Mouse (Mus musculus) CD4-positive, CD25-positive, alpha-beta regulatory T cell (primary cell): Measurements from ENCODE around the gene Smok3a. TPM values are rescaled to one million over a fixed set of nuclear protein-coding genes. Genes with fewer than 3 reads are reported as not detected.

Experiments
- polyA plus RNA-seq: library from polyadenylated mRNA; unstranded; fragments of 100-300 nt; shearing (Covaris generic); gene quantifications from one replicate; pipeline ENCODE4 v1.2.1, GENCODE M21; 2017

The Smok3a gene
- polyA plus RNA-seq, result not detected

DNA sequence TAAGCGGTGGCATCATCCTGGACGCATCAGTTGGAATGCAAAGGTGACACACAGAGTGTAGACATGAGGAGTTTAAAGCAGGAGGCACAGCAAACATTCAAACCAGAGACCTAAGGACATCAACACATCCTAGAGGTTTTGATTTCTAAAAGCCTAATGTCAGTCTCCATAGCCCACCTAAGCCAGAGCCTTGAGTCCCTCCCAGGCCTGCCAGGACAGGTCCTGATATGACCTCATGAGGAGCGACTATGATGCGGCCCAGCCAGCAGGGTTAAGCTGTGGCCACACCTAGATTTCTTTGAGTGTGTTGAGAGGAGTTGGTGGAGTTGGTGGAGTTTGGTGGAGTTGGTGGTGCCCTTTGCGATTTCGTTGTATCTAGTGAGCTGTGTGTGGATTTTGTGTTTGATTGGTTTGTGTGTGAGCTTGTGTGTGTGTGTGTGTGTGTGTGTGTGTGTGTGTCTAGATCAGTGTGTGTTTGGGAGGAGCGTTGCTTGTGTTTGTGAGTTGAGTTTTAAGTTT lies at the start of gene Smok3a, which contains the start of gene Smok3b:
Gene Smok3a (plus strand): TSS at position 301 of the 519 bp plus-strand sequence.
Gene Smok3b (plus strand): TSS at position 469 of the 519 bp plus-strand sequence.

DNA sequence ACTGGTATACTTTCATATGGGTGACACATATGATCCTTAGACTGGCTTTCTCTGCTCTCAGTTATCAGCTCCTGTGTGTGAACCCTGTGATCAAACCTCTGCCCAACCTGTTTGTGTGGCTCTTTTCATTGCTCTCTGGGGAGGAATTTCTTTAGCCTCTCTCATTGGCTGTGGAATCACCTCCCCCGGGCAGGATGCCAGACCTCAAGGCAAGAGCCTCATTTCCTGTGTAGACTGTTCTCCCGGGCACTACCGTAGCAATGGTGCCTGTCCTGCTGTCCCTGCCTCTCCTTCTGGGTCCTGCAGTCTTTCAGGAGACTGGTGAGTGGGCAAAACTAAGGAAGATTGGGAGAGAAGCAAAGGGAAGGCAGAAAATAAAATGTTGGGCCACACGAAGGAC lies 39.8 kb upstream of the Smok3a start, which contains the start of gene Azgp1:
Gene Azgp1 (plus strand): TSS at position 221 of the 400 bp plus-strand sequence.

DNA sequence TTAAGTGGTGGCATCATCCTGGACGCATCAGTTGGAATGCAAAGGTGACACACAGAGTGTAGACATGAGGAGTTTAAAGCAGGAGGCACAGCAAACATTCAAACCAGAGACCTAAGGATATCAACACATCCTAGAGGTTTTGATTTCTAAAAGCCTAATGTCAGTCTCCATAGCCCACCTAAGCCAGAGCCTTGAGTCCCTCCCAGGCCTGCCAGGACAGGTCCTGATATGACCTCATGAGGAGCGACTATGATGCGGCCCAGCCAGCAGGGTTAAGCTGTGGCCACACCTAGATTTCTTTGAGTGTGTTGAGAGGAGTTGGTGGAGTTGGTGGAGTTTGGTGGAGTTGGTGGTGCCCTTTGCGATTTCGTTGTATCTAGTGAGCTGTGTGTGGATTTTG lies 31.8 kb downstream of the Smok3a start, which contains the start of gene Smok3c:
Gene Smok3c (plus strand): TSS at position 301 of the 400 bp plus-strand sequence.

Other genes with a start within 250 kb of the Smok3a start
- 122 TPM for gene Ppp1r35, start 242.4 kb upstream of the Smok3a start, polyA plus RNA-seq
- 40.7 TPM for gene Mepce, start 233.6 kb upstream of the Smok3a start, polyA plus RNA-seq
- 13.9 TPM for gene Zcwpw1, start 233.5 kb upstream of the Smok3a start, polyA plus RNA-seq
- 1.4 TPM for gene Pilra, start 185.0 kb upstream of the Smok3a start, polyA plus RNA-seq
- 2.1 TPM for gene Pilrb1, start 163.2 kb upstream of the Smok3a start, polyA plus RNA-seq
- 0.65 TPM for gene Pilrb2, start 149.4 kb upstream of the Smok3a start, polyA plus RNA-seq
- not detected for gene Cyp3a13, start 99.6 kb upstream of the Smok3a start, polyA plus RNA-seq
- gene Gjc3, start 58.2 kb upstream of the Smok3a start, polyA plus RNA-seq, result not detected
- gene Azgp1, start 39.7 kb upstream of the Smok3a start, polyA plus RNA-seq, result not detected
- gene Smok3b, start 168 bp downstream of the Smok3a start, polyA plus RNA-seq, result 0.17 TPM
- gene Smok3c, start 31.9 kb downstream of the Smok3a start, polyA plus RNA-seq, result not detected
- gene Zkscan1, start 63.8 kb downstream of the Smok3a start, polyA plus RNA-seq, result 16.0 TPM
- gene Zscan21, start 95.6 kb downstream of the Smok3a start, polyA plus RNA-seq, result 23.6 TPM
- 20.1 TPM for gene Zfp113, start 134.5 kb downstream of the Smok3a start, polyA plus RNA-seq
- gene Cops6, start 139.8 kb downstream of the Smok3a start, polyA plus RNA-seq, result 208 TPM
- gene Ap4m1, start 150.7 kb downstream of the Smok3a start, polyA plus RNA-seq, result 10.9 TPM
- gene Mcm7, start 151.2 kb downstream of the Smok3a start, polyA plus RNA-seq, result 85.2 TPM
- gene Taf6, start 166.2 kb downstream of the Smok3a start, polyA plus RNA-seq, result 50.7 TPM
- 16.3 TPM for gene Cnpy4, start 166.2 kb downstream of the Smok3a start, polyA plus RNA-seq
- gene Mblac1, start 173.1 kb downstream of the Smok3a start, polyA plus RNA-seq, result 1.5 TPM
- 0.10 TPM for gene Nxpe5, start 204.6 kb downstream of the Smok3a start, polyA plus RNA-seq
- 79.6 TPM for gene Lamtor4, start 234.2 kb downstream of the Smok3a start, polyA plus RNA-seq
- 40.7 TPM for gene BC037034, start 242.8 kb downstream of the Smok3a start, polyA plus RNA-seq